Mouse (Mus musculus): ENCODE measurements around the gene Dnah2.

DNA sequence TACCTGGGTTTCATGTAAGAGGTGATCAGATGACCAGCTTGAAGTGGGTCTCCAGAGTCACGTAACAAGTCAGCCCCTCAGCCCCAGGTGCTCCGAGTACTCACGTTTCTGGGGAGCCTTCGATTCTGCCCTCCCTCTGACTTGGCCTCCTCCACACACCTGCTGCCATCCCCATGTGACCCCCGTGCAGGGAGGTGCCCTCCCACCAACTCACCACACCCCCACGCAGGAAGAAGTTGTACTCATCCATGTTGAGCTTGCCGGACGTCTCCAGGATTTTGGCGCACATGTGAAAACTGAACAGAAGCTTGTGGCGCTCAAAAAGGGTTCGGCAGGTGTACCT, 116.3 kb downstream of the Dnah2 start:
- TF ChIP-seq EP300 (IDR thresholded peaks at IDR 0.05; ENCODE audit: low read depth in 1 of 2, low read length in 2 of 2) = no peak
- no peak for TF ChIP-seq CTCF (IDR thresholded peaks at IDR 0.05 in 2 of 3, conservative IDR thresholded peaks at IDR 0.05 in 1 of 3; ENCODE audit: control insufficient read depth in 1 of 3, insufficient read depth in 1 of 3, low read depth in 2 of 3, low read length in 3 of 3, poor library complexity in 1 of 3, severe bottlenecking in 1 of 3)
- no peak for TF ChIP-seq POLR2A (IDR thresholded peaks at IDR 0.05; ENCODE audit: control insufficient read depth in 1 of 2, insufficient read depth in 1 of 2, low read depth in 1 of 2, low read length in 2 of 2, poor library complexity in 1 of 2)
- TF ChIP-seq ZNF384 (IDR thresholded peaks at IDR 0.05; ENCODE audit: low read depth, low read length) = no peak
- TF ChIP-seq GATA1 (IDR thresholded peaks at IDR 0.05; ENCODE audit: low read depth, low read length) = no peak
- TF ChIP-seq SIN3A (IDR thresholded peaks at IDR 0.05; ENCODE audit: low read length) = no peak
- TF ChIP-seq E2F4 (IDR thresholded peaks at IDR 0.05; ENCODE audit: borderline replicate concordance, low read depth, low read length) = no peak
- no peak for TF ChIP-seq ELF1 (IDR thresholded peaks at IDR 0.05; ENCODE audit: low read depth, low read length)
- no peak for TF ChIP-seq ZKSCAN1 (IDR thresholded peaks at IDR 0.05; ENCODE audit: low read depth, low read length)

All from MEL (cell line).